Mouse (Mus musculus) embryonic facial prominence, embryonic 13.5 days (tissue): ENCODE results near the gene Ldb1. TPM values are rescaled to one million over a fixed set of nuclear protein-coding genes. Genes with fewer than 3 reads are reported as not detected.
A peak's percentile ranks its signal among the peaks of the same experiment; 100 is the strongest.
"Not testable (repeated sequence)": the region's sequence is repeated elsewhere in the genome, so short reads cannot be mapped to it uniquely, and the experiment has no call there.

ENCODE experiments used
- ATAC-seq: fragments of 200-750 bp; cut with Nextera tagmentation; 2 replicates; pipeline ENCODE4 v1.8.0; 2017; ENCODE audit warnings: low read depth; ENCODE audit not compliant: insufficient number of reproducible peaks, insufficient read depth, low FRiP score, low TSS enrichment
- H3K27ac ChIP-seq: fragments of 300-500 bp; sonication (generic); 2 replicates; pipeline ENCODE4 v1.5.1; 2015; ENCODE audit warnings: moderate library complexity, mild to moderate bottlenecking, inconsistent platforms
- H3K27me3 ChIP-seq: fragments of 300-500 bp; sonication (generic); 2 replicates; pipeline ENCODE4 v1.6.1; 2015; ENCODE audit warnings: mild to moderate bottlenecking, inconsistent platforms
- H3K36me3 ChIP-seq: fragments of 300-500 bp; sonication (generic); 2 replicates; pipeline ENCODE4 v1.6.1; 2015; ENCODE audit warnings: mild to moderate bottlenecking, inconsistent platforms
- H3K4me1 ChIP-seq: fragments of 300-500 bp; sonication (generic); 2 replicates; pipeline ENCODE4 v1.6.1; 2015; ENCODE audit warnings: inconsistent platforms
- H3K4me2 ChIP-seq: fragments of 300-500 bp; sonication (generic); 2 replicates; pipeline ENCODE4 v1.6.1; 2015; ENCODE audit warnings: moderate library complexity, mild to moderate bottlenecking, inconsistent platforms
- H3K4me3 ChIP-seq: fragments of 300-500 bp; sonication (generic); 2 replicates; pipeline ENCODE4 v1.5.1; 2015; ENCODE audit warnings: mild to moderate bottlenecking, inconsistent platforms
- H3K9ac ChIP-seq: fragments of 300-500 bp; sonication (generic); 2 replicates; pipeline ENCODE4 v1.6.1; 2015; ENCODE audit warnings: mild to moderate bottlenecking, inconsistent platforms
- H3K9me3 ChIP-seq: fragments of 300-500 bp; sonication (generic); 2 replicates; pipeline ENCODE4 v1.6.1; 2016; ENCODE audit warnings: inconsistent platforms
- WGBS: fragments of 180-500 bp; shearing (Covaris S2); methylation state at CpG from one replicate; pipeline ENCODE4 v1.1.7; 2015; ENCODE audit warnings: mixed read lengths; 5-methylcytosine and 5-hydroxymethylcytosine counted together
- polyA plus RNA-seq: library from polyadenylated mRNA; unstranded; fragments of >200 nt; fragmentation: Nextera tagmentation; extraction: Ambion mirVana; gene quantifications from 2 replicates; pipeline ENCODE4 v1.2.1, GENCODE M21; 2015

Gene Ldb1
- polyA plus RNA-seq, 1 experiment from 2014 or later: 121 TPM

DNA sequence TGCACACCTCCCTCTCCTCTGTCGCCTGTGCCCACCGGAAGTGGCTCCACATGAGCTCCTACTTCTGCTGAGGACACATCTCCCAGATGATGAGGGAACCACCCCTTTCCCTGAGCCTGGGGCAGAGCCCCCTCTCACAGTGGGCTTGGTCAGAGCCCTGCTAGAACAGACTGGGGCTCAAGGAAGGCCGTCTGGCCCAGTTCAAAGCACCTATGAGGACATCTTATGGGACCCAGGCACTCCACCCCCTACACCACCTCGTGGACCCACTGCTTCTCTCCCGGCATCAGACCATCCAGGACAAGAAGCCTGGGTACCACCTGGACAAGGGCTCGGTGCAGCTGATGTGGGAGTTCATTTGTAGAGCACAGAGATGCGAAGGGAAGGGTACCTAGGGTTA, 39.3 kb downstream of the Ldb1 start:
- WGBS: 78% methylated on average over 7 of the region's 7 CpGs
- no peak for ATAC-seq

DNA sequence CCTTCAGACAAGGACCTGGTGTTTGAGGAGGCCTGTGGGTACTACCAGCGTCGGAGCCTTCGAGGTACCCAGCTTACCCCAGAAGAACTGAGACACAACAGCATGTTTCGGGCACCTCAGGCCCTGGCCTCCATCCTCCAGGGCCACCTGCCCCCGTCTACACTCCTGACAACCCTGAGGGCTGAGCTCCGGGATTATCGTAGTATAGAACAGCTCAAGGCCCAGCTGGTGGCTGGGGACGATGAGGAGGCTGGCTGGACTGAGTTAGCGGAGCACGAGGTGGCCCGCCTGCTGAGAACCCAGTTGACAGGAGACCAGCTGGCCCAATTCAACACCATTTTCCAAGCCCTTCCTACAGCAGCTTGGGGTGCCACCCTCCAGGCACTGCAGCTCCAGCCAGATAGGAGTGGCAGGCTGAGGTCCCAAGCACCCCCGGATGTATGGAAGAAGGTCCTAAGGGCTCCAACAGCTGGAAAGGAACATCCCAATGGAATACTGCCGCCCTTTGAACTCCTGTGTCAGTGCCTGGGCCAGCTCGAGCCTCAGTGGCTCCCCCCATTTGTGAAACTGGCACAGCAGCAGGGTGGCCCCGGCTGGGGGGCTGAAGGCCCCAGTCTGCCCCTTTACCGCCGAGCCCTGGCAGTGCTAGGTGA, 40.1 kb downstream of the Ldb1 start:
- Histone ChIP-seq H3K27ac (no peak overlapping the region), H3K4me1 (peaks cover 9% of the 10 kb centered on the region), H3K4me3 (no peak overlapping the region), H3K9ac (no peak overlapping the region), H3K4me2 (peak overlapping the region; percentile 86; the same call in 1 of the 2 replicates), H3K9me3 (no peaks in the 10 kb centered on the region), H3K36me3 (peaks cover 23% of the 10 kb centered on the region), H3K27me3 (peaks cover 5% of the 10 kb centered on the region)
- ATAC-seq: peak; percentile 59; the same call in 1 of the 2 replicates
- WGBS: 74% methylated on average over 17 of the region's 17 CpGs

More for the DNA sequence above, 39.3 kb downstream of the Ldb1 start:
- Histone ChIP-seq H3K9ac (no peak overlapping the region), H3K4me1 (peaks cover 9% of the 10 kb centered on the region), H3K27me3 (peaks cover 5% of the 10 kb centered on the region), H3K9me3 (no peaks in the 10 kb centered on the region), H3K4me2 (no peak overlapping the region), H3K36me3 (peaks cover 23% of the 10 kb centered on the region), H3K4me3 (no peak overlapping the region), H3K27ac (no peak overlapping the region)

DNA sequence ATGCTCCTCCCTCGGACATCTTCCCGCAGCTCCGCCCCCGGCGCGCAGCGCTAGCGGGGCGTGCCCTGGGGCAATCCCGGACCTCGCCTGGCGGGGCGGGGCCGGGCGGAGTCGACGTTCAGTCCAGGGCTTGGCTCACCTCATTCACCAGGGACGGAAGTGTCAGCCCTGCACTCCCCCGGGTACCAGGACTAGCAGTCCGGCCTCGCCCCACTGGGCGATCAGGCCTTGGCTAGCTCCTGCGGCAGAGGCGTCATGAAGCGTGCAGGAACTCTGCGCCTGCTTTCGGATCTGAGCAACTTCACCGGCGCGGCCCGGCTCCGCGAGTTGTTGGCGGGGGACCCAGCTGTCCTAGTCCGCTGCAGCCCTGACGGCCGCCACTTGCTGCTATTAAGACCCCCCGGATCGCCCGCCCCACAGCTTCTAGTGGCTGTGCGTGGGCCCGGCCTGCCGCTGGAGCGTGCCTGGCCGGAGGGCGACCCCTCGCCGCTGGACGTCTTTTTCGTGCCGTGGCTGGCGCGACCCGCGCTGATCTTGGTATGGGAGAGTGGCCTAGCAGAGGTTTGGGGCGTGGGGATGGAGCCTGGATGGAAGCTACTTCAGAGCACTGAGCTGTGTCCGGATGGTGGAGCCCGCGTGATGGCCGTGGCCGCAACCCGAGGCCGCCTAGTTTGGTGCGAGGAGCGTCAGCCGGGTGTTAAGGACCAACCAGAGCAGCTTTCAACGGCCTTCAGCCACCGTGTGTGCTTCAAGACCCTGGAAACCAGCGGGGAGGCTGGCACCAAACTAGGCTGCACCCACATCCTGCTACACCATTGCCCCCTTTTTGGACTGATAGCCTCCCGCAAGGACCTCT, 41.4 kb downstream of the Ldb1 start, which contains the start of gene Hps6:
TSS of gene Hps6 (plus strand) at position 138 of the 856 bp plus-strand sequence.
- Histone ChIP-seq H3K27me3 (peaks cover 5% of the 10 kb centered on the region), H3K4me1 (peaks cover 14% of the 10 kb centered on the region), H3K9ac (peak within 1 kb of the TSS; percentile 77), H3K36me3 (peaks cover 23% of the 10 kb centered on the region), H3K27ac (no peak within 1 kb of the TSS), H3K4me3 (peak within 1 kb of the TSS; percentile 58), H3K4me2 (peak within 1 kb of the TSS; percentile 86), H3K9me3 (no peaks in the 10 kb centered on the region)
- 0 out of 2 replicates have a peak, but pooled peaks have one; percentile 12 for ATAC-seq
- 2% methylated on average over 70 of the region's 70 CpGs for WGBS

DNA sequence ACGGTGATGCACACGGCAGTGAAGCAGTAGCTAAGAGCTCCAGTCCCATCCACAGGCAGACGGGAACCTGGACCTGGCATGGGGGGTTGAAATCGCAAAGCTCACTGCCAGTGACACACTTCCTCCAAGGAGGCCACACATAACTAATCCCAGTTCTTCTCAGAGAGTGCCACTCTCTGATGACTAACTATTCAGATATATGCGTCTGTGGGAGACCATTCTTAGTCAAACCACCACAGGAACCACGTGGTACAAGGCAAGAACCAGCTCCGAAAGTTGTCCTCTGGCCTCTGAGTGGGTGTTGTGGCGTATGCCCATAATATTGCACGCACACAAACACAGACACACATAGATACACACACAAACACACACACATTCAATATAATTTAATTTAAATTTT, 42.7 kb downstream of the Ldb1 start:
- H3K4me1 ChIP-seq: peaks cover 17% of the 10 kb centered on the region
- H3K36me3 ChIP-seq: peaks cover 13% of the 10 kb centered on the region
- H3K4me2 ChIP-seq: no peak overlapping the region
- no peak for ATAC-seq
- H3K27me3 ChIP-seq: peaks cover 5% of the 10 kb centered on the region
- H3K9me3 ChIP-seq: no peaks in the 10 kb centered on the region
- H3K27ac ChIP-seq: no peak overlapping the region
- 81% methylated on average over 9 of the region's 9 CpGs for WGBS
- no peak overlapping the region for H3K4me3 ChIP-seq
- no peak overlapping the region for H3K9ac ChIP-seq

DNA sequence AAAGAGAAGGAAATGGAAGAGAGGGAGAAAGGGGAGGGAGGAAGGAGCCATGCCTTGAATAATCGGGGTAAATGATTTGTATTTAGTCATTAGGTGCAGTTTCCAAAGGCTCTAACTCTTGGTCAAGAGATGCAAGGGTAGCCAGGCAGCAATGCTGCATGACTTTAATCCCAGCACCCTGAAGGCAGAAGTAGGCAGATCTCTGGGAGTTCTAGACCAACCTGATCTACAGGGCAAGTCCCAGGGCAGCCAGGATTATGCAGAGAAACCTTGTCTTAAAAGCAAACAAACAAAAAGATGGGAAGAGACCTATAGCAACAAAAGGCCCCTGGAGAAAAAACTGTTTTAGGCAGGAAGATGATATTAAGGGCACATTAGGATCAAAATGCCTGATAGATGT, 45.6 kb downstream of the Ldb1 start:
- Histone ChIP-seq H3K4me3 (no peak overlapping the region), H3K27ac (no peak overlapping the region), H3K36me3 (peaks cover 10% of the 10 kb centered on the region), H3K9ac (no peak overlapping the region), H3K4me1 (peaks cover 22% of the 10 kb centered on the region), H3K4me2 (no peak overlapping the region), H3K27me3 (peaks cover 5% of the 10 kb centered on the region), H3K9me3 (peaks cover 3% of the 10 kb centered on the region; the same call in 1 of the 2 replicates)
- WGBS: 66% methylated on average over 1 of the region's 1 CpGs
- no peak for ATAC-seq

DNA sequence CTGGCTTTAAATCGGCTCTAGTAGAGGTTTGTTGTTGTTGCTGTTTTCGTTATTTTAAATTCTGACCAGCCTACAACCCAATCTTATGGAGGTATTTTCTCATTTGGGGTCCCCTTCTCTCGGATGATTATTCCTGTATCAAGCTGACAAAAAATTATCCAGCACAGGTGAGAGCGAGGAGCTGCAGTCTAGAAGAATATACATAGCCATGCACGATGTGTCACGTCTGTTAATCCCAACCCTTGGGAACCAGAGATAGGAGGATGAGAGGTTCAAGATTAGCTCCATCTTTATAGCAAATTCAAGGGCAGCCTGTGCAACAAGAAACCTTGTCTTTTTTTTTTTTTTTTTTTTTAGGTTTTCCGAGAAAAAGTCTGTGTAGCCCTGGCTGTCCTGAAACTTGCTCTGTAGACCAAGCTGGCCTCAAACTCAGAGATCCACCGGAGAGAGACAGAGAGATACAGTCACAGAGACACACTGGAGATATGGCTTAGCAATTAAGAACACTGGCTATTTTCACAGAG, 46.3 kb downstream of the Ldb1 start:
- Histone ChIP-seq H3K4me1 (peaks cover 16% of the 10 kb centered on the region), H3K9ac (peak overlapping the region; percentile 92), H3K27me3 (no peaks in the 10 kb centered on the region), H3K4me3 (peak overlapping the region; percentile 89), H3K9me3 (peaks cover 3% of the 10 kb centered on the region; the same call in 1 of the 2 replicates), H3K4me2 (peak overlapping the region; percentile 66), H3K27ac (no peak overlapping the region), H3K36me3 (peaks cover 15% of the 10 kb centered on the region)
- 5% methylated on average over 8 of the region's 8 CpGs for WGBS
- peak; percentile 40; the same call in 1 of the 2 replicates for ATAC-seq

DNA sequence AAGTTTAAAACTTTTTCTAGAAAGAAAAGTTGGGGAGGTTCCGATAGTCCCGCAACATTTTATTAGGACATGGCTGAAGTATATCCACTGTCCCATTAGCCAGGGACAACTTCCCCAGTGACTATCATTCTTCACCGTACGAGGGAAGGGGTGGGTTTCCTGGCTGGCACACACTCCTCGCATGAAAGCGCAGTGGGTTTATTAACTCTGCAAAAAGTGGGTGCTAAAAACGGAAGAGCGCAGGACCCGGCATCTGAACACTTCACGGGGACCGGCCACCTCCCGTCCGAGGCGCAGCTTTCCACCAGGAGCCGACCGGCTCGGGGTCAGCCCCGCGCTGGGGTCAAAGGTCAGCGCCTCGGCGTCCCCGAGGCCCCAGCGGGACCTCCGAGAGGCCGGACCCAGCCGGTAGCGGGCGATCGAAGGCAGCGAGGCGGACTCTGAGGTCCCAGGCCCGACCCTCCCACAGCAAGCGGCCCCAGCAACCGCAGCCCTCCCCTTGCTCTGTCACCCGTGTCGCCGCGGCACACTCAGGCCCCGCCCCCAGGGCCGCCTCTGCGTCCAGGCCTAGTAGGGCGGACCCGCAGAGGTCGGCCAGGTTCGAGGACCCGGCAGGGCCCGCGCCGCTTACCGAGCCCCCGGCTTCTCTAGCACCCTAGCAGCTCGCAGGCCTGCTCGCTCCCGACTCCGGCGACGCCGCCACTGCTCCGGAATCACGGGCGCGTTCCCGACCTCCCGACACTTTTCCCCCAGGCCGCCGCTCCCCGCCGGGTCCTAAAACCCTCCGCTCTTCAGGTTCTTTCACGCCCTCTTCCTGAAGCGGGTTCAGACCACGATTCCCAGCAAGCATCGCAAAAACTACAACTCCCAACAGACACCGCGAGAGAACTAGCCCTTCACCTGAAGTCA, 47.0 kb downstream of the Ldb1 start, which contains the start of gene Armh3:
TSS of gene Armh3 (minus strand) at position 704 of the 909 bp plus-strand sequence.
- peaks cover 14% of the 10 kb centered on the region for H3K4me1 ChIP-seq
- H3K4me3 ChIP-seq: peak within 1 kb of the TSS; percentile 89
- H3K4me2 ChIP-seq: peak within 1 kb of the TSS; percentile 66
- no peaks in the 10 kb centered on the region for H3K27me3 ChIP-seq
- WGBS: 1% methylated on average over 68 of the region's 76 CpGs
- ATAC-seq: peak; percentile 92
- peak within 1 kb of the TSS; percentile 95 for H3K27ac ChIP-seq
- H3K9me3 ChIP-seq: peaks cover 3% of the 10 kb centered on the region; the same call in 1 of the 2 replicates
- peak within 1 kb of the TSS; percentile 92 for H3K9ac ChIP-seq
- peaks cover 15% of the 10 kb centered on the region for H3K36me3 ChIP-seq

DNA sequence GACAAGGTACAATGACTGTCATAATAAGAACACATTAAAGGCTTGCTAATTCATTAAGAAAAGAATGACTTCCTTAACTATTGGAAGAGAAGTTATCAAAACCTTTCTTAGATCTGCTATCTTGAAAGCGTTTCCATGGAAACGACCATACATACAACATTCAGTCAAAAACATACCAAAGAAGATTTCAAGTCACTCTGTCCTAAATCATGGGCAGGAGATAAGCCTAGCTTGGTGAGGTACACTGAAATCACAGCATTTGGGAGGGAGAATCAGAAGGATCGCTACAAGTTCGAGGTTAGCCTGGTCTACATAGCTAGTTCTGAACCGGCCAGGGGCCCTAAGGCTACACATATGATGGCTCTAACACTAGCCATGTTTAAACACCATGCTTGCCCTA, 47.6 kb downstream of the Ldb1 start:
- Histone ChIP-seq H3K9me3 (peaks cover 3% of the 10 kb centered on the region; the same call in 1 of the 2 replicates), H3K9ac (peak overlapping the region; percentile 92), H3K36me3 (peaks cover 15% of the 10 kb centered on the region), H3K4me1 (peaks cover 14% of the 10 kb centered on the region), H3K4me2 (peak overlapping the region; percentile 66), H3K4me3 (peak overlapping the region; percentile 89), H3K27me3 (no peaks in the 10 kb centered on the region), H3K27ac (peak overlapping the region; percentile 95; the same call in 1 of the 2 replicates)
- ATAC-seq: no peak
- WGBS: 55% methylated on average over 5 of the region's 5 CpGs

DNA sequence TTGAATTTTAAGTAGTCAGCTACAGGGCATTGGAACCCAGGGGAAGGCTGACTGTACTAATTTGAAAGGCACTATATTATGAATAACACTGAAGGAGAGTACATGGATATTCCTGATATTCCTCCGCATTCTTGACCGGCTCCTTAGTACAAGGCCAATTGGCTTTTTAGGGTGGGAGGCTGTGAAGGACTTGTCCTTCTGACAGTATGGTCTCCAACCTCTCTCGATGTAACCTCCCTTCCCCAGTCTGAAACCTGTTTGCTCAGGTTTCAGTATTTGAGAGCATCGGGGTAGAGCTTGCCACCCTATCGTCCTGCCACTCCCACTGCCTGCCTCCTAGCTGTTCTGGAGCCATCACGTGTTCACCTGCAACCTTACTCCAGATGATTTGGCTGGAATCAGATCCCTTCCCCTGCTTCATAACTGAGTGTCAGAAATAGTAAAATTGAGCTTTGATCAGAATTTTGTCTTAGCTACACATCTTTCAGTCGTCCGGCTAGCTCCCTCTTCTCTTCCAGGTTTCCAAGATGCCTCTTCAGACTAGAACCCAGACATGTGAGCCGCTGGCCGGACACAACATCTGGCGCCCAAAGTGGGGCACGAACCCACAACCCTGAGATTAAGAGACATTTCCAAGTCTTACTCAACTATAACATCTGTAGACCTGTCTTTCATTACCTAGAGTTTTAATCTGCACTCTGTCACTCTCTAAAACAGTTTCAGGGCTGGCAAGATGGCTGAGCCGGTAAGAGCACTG, 50.9 kb downstream of the Ldb1 start:
- Histone ChIP-seq H3K27ac (no peak overlapping the region), H3K4me1 (peaks cover 14% of the 10 kb centered on the region), H3K36me3 (peaks cover 15% of the 10 kb centered on the region), H3K4me2 (no peak overlapping the region), H3K9me3 (peaks cover 3% of the 10 kb centered on the region; the same call in 1 of the 2 replicates), H3K27me3 (no peaks in the 10 kb centered on the region), H3K9ac (no peak overlapping the region), H3K4me3 (no peak overlapping the region)
- ATAC-seq: no peak
- 93% methylated on average over 13 of the region's 13 CpGs for WGBS

DNA sequence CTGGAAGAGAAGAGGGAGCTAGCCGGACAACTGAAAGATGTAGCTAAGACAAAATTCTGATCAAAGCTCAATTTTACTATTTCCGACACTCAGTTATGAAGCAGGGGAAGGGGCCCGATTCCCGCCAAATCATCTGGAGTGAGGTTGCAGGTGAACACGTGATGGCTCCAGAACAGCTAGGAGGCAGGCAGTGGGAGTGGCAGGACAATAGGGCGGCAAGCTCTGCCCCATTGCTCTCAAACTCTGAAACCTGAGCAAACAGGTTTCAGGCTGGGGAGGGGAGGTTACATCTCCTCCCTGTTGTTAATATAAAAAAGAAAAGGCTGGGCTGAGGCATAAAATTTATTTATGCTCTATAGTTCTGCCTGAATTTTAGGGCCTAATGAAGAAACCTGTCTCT, 51.6 kb downstream of the Ldb1 start:
- H3K27ac ChIP-seq, H3K4me1 ChIP-seq, ATAC-seq, H3K9ac ChIP-seq, H3K4me3 ChIP-seq, H3K9me3 ChIP-seq, H3K27me3 ChIP-seq, H3K4me2 ChIP-seq: not testable (repeated sequence)
- H3K36me3 ChIP-seq: peaks cover 17% of the 10 kb centered on the region
- WGBS: 80% methylated on average over 6 of the region's 6 CpGs
